Mouse (Mus musculus) embryo, embryonic 9.5 days (tissue): ENCODE data around the gene Wfikkn1.
A peak's percentile ranks its signal among the peaks of the same experiment; 100 is the strongest.

Experiments
- DNase-seq: peaks from one replicate; pipeline ENCODE4 v3.0.0-alpha.2; 2017; ENCODE audit errors: extremely low spot score

The Wfikkn1 gene

GRCm38 (mm10) chr17:25837076-25837410 is 43.6 kb downstream of the Wfikkn1 start, which contains the start of gene Rhbdl1:
Gene Rhbdl1 (minus strand): TSS chr17:25837295.
- peak; percentile 75 for DNase-seq

DNA sequence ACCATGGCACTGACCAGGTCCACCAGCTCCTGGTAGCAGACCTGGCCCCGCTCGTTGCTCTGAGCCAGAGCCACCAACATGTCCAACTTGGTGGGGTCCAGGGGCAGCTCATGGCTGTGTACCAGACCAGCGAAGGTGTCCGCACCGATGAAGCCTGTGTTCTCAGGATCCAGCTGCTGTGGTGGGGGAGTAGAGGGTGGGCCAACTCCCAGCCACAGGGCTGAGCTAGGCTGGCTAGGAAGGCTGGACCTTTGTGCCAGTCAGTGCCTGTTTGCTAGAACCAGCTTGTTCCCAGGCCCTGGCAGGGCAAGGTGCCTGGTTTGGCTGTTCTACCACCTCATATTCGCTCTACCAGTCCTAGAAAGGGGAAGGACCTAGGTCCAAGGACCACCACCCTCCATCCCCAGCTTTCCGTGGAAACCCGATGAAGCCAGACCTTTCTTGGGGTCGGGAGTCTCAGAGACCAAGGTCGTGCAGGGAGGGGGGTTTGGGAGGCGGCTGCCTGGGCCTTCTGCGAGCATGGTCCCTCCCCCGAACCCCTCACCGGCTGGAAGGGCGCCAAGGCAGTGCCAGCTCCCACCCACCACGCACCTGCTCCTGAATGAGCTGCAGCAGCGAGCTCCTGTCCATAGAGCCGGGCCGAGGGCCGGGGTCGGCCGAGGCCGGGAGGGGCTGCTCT is 44.1 kb downstream of the Wfikkn1 start:
- DNase-seq = no peak

DNA sequence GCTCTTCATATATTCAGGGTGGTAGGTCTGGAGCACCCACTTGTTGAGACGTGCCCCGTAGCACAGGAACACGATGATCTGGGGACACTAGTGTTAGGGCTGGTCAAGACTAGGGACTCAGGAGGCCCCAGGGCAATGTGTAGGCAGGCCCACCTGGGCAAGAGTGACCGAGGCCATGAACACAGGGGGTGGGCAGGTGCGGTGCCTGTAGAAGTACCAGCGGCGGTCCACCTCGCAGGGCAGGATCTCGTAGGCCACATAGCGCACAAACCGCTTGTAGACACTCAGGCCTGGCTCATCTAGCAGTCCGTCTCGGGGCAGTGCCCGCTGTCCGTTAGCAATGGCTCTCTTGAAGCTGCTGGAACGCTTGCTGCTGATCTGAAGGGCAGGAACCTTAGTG is 44.8 kb downstream of the Wfikkn1 start:
- DNase-seq = no peak

GRCm38 (mm10) chr17:25835301-25835700 is 45.4 kb downstream of the Wfikkn1 start:
- DNase-seq = no peak

DNA sequence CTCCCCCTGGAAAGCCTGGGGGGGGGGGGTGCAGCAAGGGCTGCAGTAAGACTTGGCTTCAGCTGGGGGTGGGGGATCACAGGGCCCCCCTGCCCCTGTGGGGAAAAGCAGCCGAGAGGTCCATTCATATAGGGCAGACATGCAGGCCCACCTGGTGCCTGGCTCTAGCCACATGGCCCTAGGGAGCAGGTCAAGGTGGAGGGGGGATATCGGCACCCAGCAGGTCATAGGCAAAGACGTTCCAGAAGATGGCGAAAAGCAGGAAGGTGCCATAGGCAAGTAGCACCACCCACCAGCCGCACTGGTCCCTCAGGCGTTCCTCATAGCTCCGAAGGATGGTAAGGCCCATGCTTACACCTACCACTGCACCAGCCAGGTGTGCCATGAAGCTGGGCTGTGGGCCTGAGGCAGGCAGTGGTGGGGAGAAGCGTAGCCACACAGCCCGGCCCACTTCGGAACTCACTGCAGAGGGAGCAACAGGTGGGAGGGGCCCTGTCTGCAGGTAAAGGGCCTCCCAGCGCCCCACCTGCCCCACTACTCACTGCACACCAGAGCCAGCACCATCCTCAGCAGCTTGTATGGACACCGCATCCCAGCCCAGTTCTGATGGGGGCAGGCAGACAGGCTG is 45.9 kb downstream of the Wfikkn1 start:
- DNase-seq = no peak

- no peak for DNase-seq
These were observed 46.6 kb downstream of the Wfikkn1 start for GRCm38 (mm10) chr17:25833961-25834594.

GRCm38 (mm10) chr17:25833291-25833663 is 47.4 kb downstream of the Wfikkn1 start, which contains the start of gene Stub1:
Gene Stub1 (minus strand): TSS chr17:25833404.
- peak; percentile 95 for DNase-seq

DNA sequence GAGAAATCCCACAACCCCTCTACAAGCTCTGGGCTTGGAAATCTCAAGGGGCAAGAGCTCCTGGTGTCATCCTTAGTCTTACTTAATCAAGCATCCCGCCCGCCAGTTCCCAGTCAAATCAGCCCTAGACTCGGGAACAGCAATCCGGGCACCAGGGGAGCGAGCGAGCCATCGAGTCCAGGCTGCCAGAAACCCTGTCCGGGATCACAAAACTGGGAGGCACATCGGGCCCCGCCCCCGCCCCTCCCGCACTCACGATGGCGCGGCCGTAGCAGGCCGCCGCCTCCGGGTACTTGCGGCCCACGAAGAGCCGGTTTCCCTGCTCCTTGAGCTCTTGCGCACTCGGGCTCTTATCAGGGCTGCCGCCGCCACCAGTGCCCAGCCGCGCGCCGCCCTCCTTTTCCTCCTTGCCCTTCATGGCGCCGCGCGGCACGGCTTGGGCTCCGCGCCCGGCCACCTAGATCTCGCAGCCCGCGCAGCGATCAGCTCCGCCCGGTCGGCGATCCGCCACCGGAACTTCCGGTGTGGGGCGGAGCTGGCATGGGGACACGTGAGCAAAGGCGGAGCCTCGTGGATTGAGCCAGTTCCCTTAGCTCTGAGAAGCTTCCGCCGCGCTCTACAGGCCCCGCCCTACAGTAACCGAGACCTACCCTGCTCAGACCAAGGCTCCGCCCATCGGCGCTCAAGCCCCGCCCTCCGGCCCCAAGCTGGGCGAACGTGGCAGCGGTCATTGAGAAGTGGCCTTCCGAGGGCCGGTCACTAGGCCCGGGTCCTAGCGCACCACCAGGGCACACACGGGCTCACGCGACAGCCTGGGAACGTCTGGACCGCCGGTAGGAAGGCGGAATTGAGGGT is 48.0 kb downstream of the Wfikkn1 start:
- DNase-seq = peak; percentile 100

DNA sequence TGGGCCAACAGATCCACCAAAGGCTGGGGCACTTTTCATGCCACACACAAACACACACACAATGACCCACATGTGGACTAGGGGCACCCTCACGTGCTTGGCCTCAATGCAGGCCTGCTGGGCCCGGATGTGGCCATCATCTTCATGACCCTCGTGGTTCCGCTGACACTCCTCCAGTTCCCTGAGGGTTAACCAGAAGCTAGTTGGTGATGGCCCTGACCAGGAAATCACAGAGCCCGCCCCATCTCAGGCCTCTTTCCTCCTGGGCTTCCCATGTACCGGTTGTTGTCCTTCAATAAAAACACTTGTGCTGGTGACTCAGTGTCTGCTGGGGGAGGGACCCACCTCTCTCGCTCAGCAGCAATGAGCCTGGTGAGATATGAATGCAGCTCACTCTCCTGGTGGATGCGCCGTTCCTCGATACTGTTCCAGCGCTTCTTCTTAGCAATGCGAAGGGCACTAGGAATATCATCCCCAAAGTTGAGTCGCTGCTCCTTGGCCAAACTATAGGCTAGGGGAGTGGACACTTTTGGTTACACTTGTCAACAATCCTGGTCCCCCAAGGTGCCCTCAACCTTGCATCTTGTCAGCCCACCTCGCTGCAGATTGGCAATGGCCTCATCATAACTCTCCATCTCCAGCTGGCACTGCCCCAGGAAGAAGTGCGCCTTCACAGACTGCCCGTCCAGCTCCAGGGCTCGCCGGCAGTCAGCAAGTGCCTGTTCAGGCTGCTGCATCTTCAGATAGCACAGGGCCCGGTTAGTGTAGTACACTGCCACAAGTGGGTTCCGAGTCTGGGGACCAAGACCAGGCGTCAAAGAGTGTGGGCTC is 49.0 kb downstream of the Wfikkn1 start:
- DNase-seq = no peak

DNA sequence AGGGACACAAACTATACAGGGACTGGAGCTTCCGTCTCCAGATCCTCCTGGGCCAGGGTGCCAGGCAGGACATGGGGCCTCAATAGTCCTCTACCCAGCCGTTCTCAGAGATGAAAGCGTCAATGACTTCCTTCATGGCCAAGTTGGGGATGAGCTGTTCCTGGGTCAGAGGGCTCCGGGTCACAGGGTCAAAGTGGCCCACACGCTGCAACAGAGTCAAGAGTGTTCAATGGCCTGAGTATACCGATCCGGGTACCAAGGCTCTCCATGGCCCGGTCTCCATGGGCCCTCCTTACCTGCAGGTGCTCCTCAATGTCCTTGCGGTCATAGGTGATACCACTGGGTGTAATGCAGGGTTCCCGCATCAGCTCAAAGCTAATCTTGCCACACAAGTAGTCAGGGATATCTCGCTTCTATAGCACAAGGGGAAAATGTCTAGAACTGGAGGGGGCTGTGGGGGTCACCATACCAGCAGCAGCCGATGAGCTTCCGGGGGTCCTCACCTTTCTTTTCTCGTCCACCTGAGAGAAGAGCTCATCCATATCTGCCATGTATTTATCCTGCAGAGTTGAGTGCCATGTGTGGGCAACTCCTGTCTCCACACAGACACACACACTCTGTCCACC is 49.7 kb downstream of the Wfikkn1 start:
- DNase-seq = no peak

DNA sequence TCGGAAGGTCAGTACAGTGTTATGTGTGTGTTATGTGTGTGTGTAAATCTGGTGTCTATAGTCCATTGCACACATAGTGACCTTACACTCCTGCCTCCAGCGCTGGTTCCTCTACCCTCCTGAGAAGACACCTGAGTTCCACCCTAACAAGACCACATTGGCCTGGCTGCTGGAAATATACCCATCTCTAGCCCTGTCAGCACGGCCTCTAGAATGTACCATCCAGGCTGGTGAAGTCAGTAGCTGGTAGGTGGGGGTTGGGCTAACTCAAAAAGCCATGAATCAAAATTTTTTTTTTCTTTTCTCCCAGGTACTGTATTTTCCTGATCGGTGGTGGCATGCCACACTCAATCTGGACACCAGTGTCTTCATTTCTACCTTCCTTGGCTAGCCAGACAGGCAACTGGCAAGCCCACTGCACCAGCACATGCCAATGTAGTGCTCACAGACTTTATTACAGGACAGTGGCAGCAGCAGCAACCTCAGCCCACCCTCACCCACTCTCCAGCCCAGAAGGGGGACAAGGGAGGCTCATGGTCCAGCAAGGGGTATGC is 50.4 kb downstream of the Wfikkn1 start:
- DNase-seq = no peak

DNA sequence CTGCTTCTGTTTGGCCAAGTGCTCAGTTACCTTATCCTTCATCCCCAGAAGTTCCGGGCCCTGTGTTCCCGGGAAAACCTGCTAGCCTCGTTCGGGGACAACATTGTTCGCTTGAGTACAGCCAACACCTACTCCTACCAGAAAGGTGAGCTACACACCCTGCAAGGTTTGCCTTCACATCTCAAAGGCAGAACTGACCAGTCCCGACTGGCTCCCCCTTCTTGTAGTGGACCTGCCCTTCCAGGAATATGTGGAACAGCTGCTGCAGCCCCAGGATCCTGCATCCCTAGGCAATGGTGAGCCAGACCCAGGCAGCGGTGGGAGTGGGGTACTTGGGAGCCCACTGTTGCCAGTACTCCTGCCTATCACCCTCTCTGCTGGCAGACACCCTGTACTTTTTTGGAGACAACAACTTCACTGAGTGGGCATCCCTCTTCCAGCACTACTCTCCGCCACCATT is 51.1 kb downstream of the Wfikkn1 start:
- no peak for DNase-seq

- peak; percentile 86 for DNase-seq
These were observed 51.7 kb downstream of the Wfikkn1 start, which contains the start of gene Jmjd8 for GRCm38 (mm10) chr17:25828712-25829557. Gene Jmjd8 (plus strand): TSS chr17:25828867.

GRCm38 (mm10) chr17:25828223-25828594 is 52.4 kb downstream of the Wfikkn1 start:
- no peak for DNase-seq
